Mouse (Mus musculus) heart, postnatal 10 days (tissue): Measurements from ENCODE around the gene Phactr2. TPM values are rescaled to one million over a fixed set of nuclear protein-coding genes. Genes with fewer than 3 reads are reported as not detected.

Source experiments
- DNase-seq, 2 experiments: peaks; one replicate each; pipeline ENCODE4 v3.0.0; 2021
- intact Hi-C: fragments of 180-260 bp; cut with DNase I; formaldehyde crosslinking; loops from one replicate; pipeline ENCODE4 v1.15.1; 2025
- total RNA-seq, 2 experiments: library from RNA; stranded (reverse); gene quantifications; 2 replicates each; pipeline ENCODE4 v1.2.3; 2021

Gene Phactr2
- total RNA-seq, 2 experiments from 2014 or later: 57.3 to 63.5 TPM

GRCm38 (mm10) chr10:13184170-13184766 is 289.9 kb downstream of the Phactr2 start:
- intact Hi-C loops: no loop called here
- DNase-seq: no peak

GRCm38 (mm10) chr10:13180211-13180610 is 294.0 kb downstream of the Phactr2 start:
- DNase-seq: no peak
- intact Hi-C loops: no loop called here

- intact Hi-C loops: no loop called here
- no peak for DNase-seq
Observed at GRCm38 (mm10) chr10:13177973-13178624, 296.1 kb downstream of the Phactr2 start, which contains the start of gene Zc2hc1b. Zc2hc1b (minus strand) TSS chr10:13178023.

GRCm38 (mm10) chr10:13175866-13176265 is 298.3 kb downstream of the Phactr2 start:
- intact Hi-C loops: no loop called here
- no peak for DNase-seq

- intact Hi-C loops: no loop called here
- DNase-seq: peak; percentile 23 to 28
Observed at GRCm38 (mm10) chr10:13172798-13173221, 301.4 kb downstream of the Phactr2 start.

GRCm38 (mm10) chr10:13171461-13171860 is 302.8 kb downstream of the Phactr2 start:
- DNase-seq: no peak
- intact Hi-C loops: no loop called here

- DNase-seq: peak; percentile 18 to 29
- intact Hi-C loops: no loop called here
Observed at GRCm38 (mm10) chr10:13170739-13171448, 303.3 kb downstream of the Phactr2 start.

- no peak for DNase-seq
Observed at GRCm38 (mm10) chr10:13168461-13168860, 305.8 kb downstream of the Phactr2 start.

GRCm38 (mm10) chr10:13162031-13162430 is 312.2 kb downstream of the Phactr2 start:
- intact Hi-C loops: no loop called here

More at GRCm38 (mm10) chr10:13168461-13168860, 305.8 kb downstream of the Phactr2 start:
- intact Hi-C loops: no loop called here

GRCm38 (mm10) chr10:13160913-13161312 is 313.3 kb downstream of the Phactr2 start:
- no peak for DNase-seq
- intact Hi-C loops: no loop called here

More at GRCm38 (mm10) chr10:13162031-13162430, 312.2 kb downstream of the Phactr2 start:
- DNase-seq: no peak

Other genes with a start within 250 kb of the Phactr2 start
- gene Fuca2, start 25.1 kb upstream of the Phactr2 start, total RNA-seq: 100 to 1,000 TPM; 308 to 362 TPM
- 1 to 10 TPM; 4.2 to 4.4 TPM for gene Adat2, start 78.5 kb upstream of the Phactr2 start, total RNA-seq
- 10 to 100 TPM; 24.2 to 27.2 TPM for gene Pex3, start 78.7 kb upstream of the Phactr2 start, total RNA-seq